Mouse (Mus musculus): Measurements from ENCODE around the gene Gm10024. TPM values are rescaled to one million over a fixed set of nuclear protein-coding genes. Genes with fewer than 3 reads are reported as not detected.
"Not testable (repeated sequence)": the region's sequence is repeated elsewhere in the genome, so short reads cannot be mapped to it uniquely, and the experiment has no call there.

Gene Gm10024
- polyA plus RNA-seq, 1 experiment, result not detected

DNA sequence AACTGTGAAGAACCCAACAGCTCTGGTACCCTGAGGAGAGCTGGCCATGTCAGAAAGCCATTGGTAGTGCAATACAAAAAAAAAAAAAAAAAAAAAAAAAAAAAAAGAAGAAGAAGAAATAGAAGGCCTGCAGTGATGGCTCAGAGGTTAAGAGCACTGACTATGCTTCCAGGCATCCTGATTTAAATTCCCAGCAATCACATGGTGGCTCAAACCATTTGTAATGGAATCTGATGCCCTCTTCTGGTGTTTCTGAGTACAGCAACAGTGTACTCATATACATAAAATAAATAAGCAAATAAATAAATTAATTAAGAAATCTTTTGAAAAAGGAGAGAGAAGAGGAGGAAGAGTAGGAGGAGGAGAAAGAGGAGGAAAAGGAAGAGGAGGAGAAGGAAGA lies 42.2 kb downstream of the Gm10024 start:
- Histone ChIP-seq H3K4me3 (replicated peaks; ENCODE audit: control insufficient read depth, low read depth, low read length) (no peak overlapping the region), H3K27ac (ENCODE audit: control insufficient read depth, insufficient read depth, low read depth, low read length, poor library complexity) (no peak overlapping the region), H3K4me1 (ENCODE audit: control insufficient read depth, insufficient read depth, low read length) (no peaks in the 10 kb centered on the region)
- no peak for TF ChIP-seq CTCF (IDR thresholded peaks at IDR 0.05; ENCODE audit: control insufficient read depth, insufficient read depth, low read length)
- no peak for TF ChIP-seq POLR2A (IDR thresholded peaks at IDR 0.05; ENCODE audit: borderline replicate concordance, control insufficient read depth, low read depth, low read length)

DNA sequence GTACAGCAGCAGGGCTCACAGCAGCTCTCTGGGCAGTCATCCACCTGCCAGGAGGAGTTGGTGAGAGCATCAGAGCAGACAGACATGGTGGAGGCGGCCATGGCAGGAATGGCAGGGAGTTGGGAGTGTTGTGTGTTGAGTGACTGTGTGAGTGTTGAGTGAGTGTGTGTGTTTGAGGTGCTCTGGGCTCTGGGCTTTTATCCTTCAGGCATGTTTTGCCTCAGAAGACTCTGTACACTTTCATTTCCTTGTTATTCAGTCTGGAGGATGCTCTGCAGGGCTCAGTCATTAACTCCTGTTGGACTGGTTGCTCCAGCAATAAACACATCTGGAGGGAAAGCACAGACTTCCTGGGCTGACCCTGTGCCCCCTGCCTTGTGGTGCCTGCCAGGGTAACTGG lies 48.3 kb downstream of the Gm10024 start, which contains the start of gene Gm3233:
Gene Gm3233 (minus strand): TSS at position 101 of the 400 bp plus-strand sequence.
- WGBS, result no CpG with 5 or more reads among the region's 1 CpGs
- not testable (repeated sequence) for H3K4me3 ChIP-seq (replicated peaks; ENCODE audit: control insufficient read depth, low read depth, low read length); H3K4me1 ChIP-seq (ENCODE audit: control insufficient read depth, insufficient read depth, low read length); H3K27ac ChIP-seq (ENCODE audit: control insufficient read depth, insufficient read depth, low read depth, low read length, poor library complexity)

Other genes with a start within 250 kb of the Gm10024 start
- 12.3 and 29.2 TPM in 2 replicates for gene Fam207a, start 195.7 kb upstream of the Gm10024 start, polyA plus RNA-seq (2011; ENCODE audit: insufficient read depth, insufficient read length, low replicate concordance, missing spikeins)
- gene Itgb2, start 181.2 kb upstream of the Gm10024 start, polyA plus RNA-seq (2011; ENCODE audit: insufficient read depth, insufficient read length, low replicate concordance, missing spikeins), result 27.2 and 69.1 TPM in 2 replicates
- gene Pttg1ip, start 129.7 kb upstream of the Gm10024 start, polyA plus RNA-seq (2011; ENCODE audit: insufficient read depth, insufficient read length, low replicate concordance, missing spikeins), result 38.1 and 67.0 TPM in 2 replicates
- gene Sumo3, start 105.4 kb upstream of the Gm10024 start, polyA plus RNA-seq (2011; ENCODE audit: insufficient read depth, insufficient read length, low replicate concordance, missing spikeins), result 69.9 and 76.0 TPM in 2 replicates
- not detected in 2 replicates for gene Gm49325, start 105.3 kb upstream of the Gm10024 start, polyA plus RNA-seq (2011; ENCODE audit: insufficient read depth, insufficient read length, low replicate concordance, missing spikeins)
- gene Ube2g2, start 89.2 kb upstream of the Gm10024 start, polyA plus RNA-seq (2011; ENCODE audit: insufficient read depth, insufficient read length, low replicate concordance, missing spikeins), result 21.5 and 35.5 TPM in 2 replicates
- gene Tspear, start 24.9 kb upstream of the Gm10024 start, polyA plus RNA-seq (2011; ENCODE audit: insufficient read depth, insufficient read length, low replicate concordance, missing spikeins), result not detected in 2 replicates
- gene Gm19402, start 20.7 kb upstream of the Gm10024 start, polyA plus RNA-seq (2011; ENCODE audit: insufficient read depth, insufficient read length, low replicate concordance, missing spikeins), result not detected in 2 replicates
- not detected in 2 replicates for gene Gm9508, start 14.2 kb upstream of the Gm10024 start, polyA plus RNA-seq (2011; ENCODE audit: insufficient read depth, insufficient read length, low replicate concordance, missing spikeins)
- not detected in 2 replicates for gene Gm10272, start 4.8 kb upstream of the Gm10024 start, polyA plus RNA-seq (2011; ENCODE audit: insufficient read depth, insufficient read length, low replicate concordance, missing spikeins)
- gene Gm10142, start 4.3 kb downstream of the Gm10024 start, polyA plus RNA-seq (2011; ENCODE audit: insufficient read depth, insufficient read length, low replicate concordance, missing spikeins), result not detected in 2 replicates
- gene Krtap12-1, start 9.1 kb downstream of the Gm10024 start, polyA plus RNA-seq (2011; ENCODE audit: insufficient read depth, insufficient read length, low replicate concordance, missing spikeins), result not detected in 2 replicates
- gene Gm10100, start 15.0 kb downstream of the Gm10024 start, polyA plus RNA-seq (2011; ENCODE audit: insufficient read depth, insufficient read length, low replicate concordance, missing spikeins), result not detected in 2 replicates
- gene Gm18596, start 31.2 kb downstream of the Gm10024 start, polyA plus RNA-seq (2011; ENCODE audit: insufficient read depth, insufficient read length, low replicate concordance, missing spikeins), result not detected in 2 replicates
- gene Gm9736, start 39.9 kb downstream of the Gm10024 start, polyA plus RNA-seq (2011; ENCODE audit: insufficient read depth, insufficient read length, low replicate concordance, missing spikeins), result not detected in 2 replicates
- not detected in 2 replicates for gene Gm3233, start 48.2 kb downstream of the Gm10024 start, polyA plus RNA-seq (2011; ENCODE audit: insufficient read depth, insufficient read length, low replicate concordance, missing spikeins)
- gene Gm3238, start 59.9 kb downstream of the Gm10024 start, polyA plus RNA-seq (2011; ENCODE audit: insufficient read depth, insufficient read length, low replicate concordance, missing spikeins), result not detected in 2 replicates
- gene Gm7138, start 65.5 kb downstream of the Gm10024 start, polyA plus RNA-seq (2011; ENCODE audit: insufficient read depth, insufficient read length, low replicate concordance, missing spikeins), result not detected in 2 replicates
- gene Gm3250, start 71.1 kb downstream of the Gm10024 start, polyA plus RNA-seq (2011; ENCODE audit: insufficient read depth, insufficient read length, low replicate concordance, missing spikeins), result not detected in 2 replicates
- not detected in 2 replicates for gene Gm7137, start 76.7 kb downstream of the Gm10024 start, polyA plus RNA-seq (2011; ENCODE audit: insufficient read depth, insufficient read length, low replicate concordance, missing spikeins)
- not detected in 2 replicates for gene Gm9639, start 83.6 kb downstream of the Gm10024 start, polyA plus RNA-seq (2011; ENCODE audit: insufficient read depth, insufficient read length, low replicate concordance, missing spikeins)
- not detected in 2 replicates for gene Gm19668, start 87.7 kb downstream of the Gm10024 start, polyA plus RNA-seq (2011; ENCODE audit: insufficient read depth, insufficient read length, low replicate concordance, missing spikeins)
- not detected in 2 replicates for gene Gm9507, start 100.4 kb downstream of the Gm10024 start, polyA plus RNA-seq (2011; ENCODE audit: insufficient read depth, insufficient read length, low replicate concordance, missing spikeins)
- gene Gm2696, start 103.2 kb downstream of the Gm10024 start, polyA plus RNA-seq (2011; ENCODE audit: insufficient read depth, insufficient read length, low replicate concordance, missing spikeins), result not detected in 2 replicates
- gene Krtap10-4, start 115.6 kb downstream of the Gm10024 start, polyA plus RNA-seq (2011; ENCODE audit: insufficient read depth, insufficient read length, low replicate concordance, missing spikeins), result not detected in 2 replicates
- gene Krtap10-10, start 124.5 kb downstream of the Gm10024 start, polyA plus RNA-seq (2011; ENCODE audit: insufficient read depth, insufficient read length, low replicate concordance, missing spikeins), result not detected in 2 replicates
- gene Gm36176, start 135.3 kb downstream of the Gm10024 start, polyA plus RNA-seq (2011; ENCODE audit: insufficient read depth, insufficient read length, low replicate concordance, missing spikeins), result not detected in 2 replicates
- gene Gm10318, start 141.4 kb downstream of the Gm10024 start, polyA plus RNA-seq (2011; ENCODE audit: insufficient read depth, insufficient read length, low replicate concordance, missing spikeins), result not detected in 2 replicates
- gene Gm3285, start 150.5 kb downstream of the Gm10024 start, polyA plus RNA-seq (2011; ENCODE audit: insufficient read depth, insufficient read length, low replicate concordance, missing spikeins), result not detected in 2 replicates
- gene Lrrc3, start 191.1 kb downstream of the Gm10024 start, polyA plus RNA-seq (2011; ENCODE audit: insufficient read depth, insufficient read length, low replicate concordance, missing spikeins), result 0.70 TPM in 1 of 2 replicates, not detected in the other